In the genomic region with DNA sequence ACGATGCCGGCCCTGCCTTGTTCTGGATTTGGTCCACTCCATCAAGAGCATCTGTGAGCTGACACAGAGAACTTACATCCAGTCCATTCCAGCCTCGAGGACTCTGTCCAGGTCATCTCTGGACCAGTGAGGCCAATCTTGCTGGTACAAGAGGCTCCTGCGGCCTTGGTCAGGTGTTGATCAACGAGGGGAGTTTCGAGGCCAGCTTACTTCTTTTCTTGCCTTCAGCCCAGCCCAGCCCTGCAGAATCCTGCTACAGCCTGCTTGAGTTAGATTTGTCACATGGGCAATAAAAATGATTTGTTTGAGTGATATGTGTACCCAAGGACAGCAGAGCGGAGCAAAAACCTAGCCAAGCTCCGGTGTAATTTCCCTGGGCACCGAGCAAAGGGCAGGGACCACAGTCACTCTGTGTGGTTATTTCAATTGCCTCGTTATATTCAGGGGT, we compare ENCODE assay signal across 10 mouse cellular contexts. TPM values are rescaled to one million over a fixed set of nuclear protein-coding genes. Genes with fewer than 3 reads are reported as not detected.
DNase-seq lines count a peak whose midpoint lies in the region; ATAC-seq and TF ChIP-seq lines count a peak whose summit lies in the region.
"Had no signal": no experiment of that assay in that cellular context is flagged by ENCODE, and none has a peak within 500 bp of the region (broad histone marks: within the 10 kb centered on the region; RNA-seq: fewer than 3 reads in every experiment).

No protein-coding gene starts in this region.

- TF ChIP-seq CTCF in intestine, postnatal 0 days (IDR thresholded peaks at IDR 0.05; ENCODE audit: low read depth), result no peak

- H3K36me3 ChIP-seq in heart, embryonic 10.5 days, result no peaks in the 10 kb centered on the region
- no peaks in the 10 kb centered on the region; the same call in 1 of the 2 replicates for H3K36me3 ChIP-seq in intestine, postnatal 0 days (ENCODE audit: control insufficient read depth, insufficient read depth)
- H3K36me3 ChIP-seq in limb, embryonic 10.5 days, result peaks cover 4% of the 10 kb centered on the region; the same call in 1 of the 2 replicates
- H3K36me3 ChIP-seq in forebrain, embryonic 16.5 days (ENCODE audit: control insufficient read depth, insufficient read depth), result no peaks in the 10 kb centered on the region
- H3K36me3 ChIP-seq: embryonic facial prominence, embryonic 12.5 days had no signal

- H3K9ac ChIP-seq in intestine, postnatal 0 days (ENCODE audit: low read depth, low read length), result no peak overlapping the region
- no peak overlapping the region for H3K9ac ChIP-seq in forebrain, embryonic 16.5 days (replicated peaks; ENCODE audit: low read depth, low read length)
- H3K9ac ChIP-seq: embryonic facial prominence, embryonic 12.5 days had no signal

- no peaks in the 10 kb centered on the region for H3K27me3 ChIP-seq in heart, embryonic 10.5 days (ENCODE audit: insufficient read depth, poor library complexity, severe bottlenecking)
- H3K27me3 ChIP-seq in intestine, postnatal 0 days (replicated peaks; ENCODE audit: control insufficient read depth, insufficient read depth, low read length), result no peaks in the 10 kb centered on the region
- no peaks in the 10 kb centered on the region for H3K27me3 ChIP-seq in limb, embryonic 10.5 days (ENCODE audit: low read depth, poor library complexity, severe bottlenecking)
- H3K27me3 ChIP-seq in forebrain, embryonic 16.5 days (replicated peaks; ENCODE audit: control insufficient read depth, insufficient read depth, low read length), result no peaks in the 10 kb centered on the region
- H3K27me3 ChIP-seq: embryonic facial prominence, embryonic 12.5 days had no signal

- no peak overlapping the region for H3K27ac ChIP-seq in heart, embryonic 10.5 days
- peak overlapping the region; percentile 94 for H3K27ac ChIP-seq in intestine, postnatal 0 days (ENCODE audit: low read depth, low read length)
- H3K27ac ChIP-seq in limb, embryonic 10.5 days, result peak overlapping the region; percentile 79
- H3K27ac ChIP-seq in forebrain, embryonic 16.5 days (ENCODE audit: low read length), result no peak overlapping the region
- H3K27ac ChIP-seq: embryonic facial prominence, embryonic 12.5 days had no signal

- H3K9me3 ChIP-seq in heart, embryonic 10.5 days, result no peaks in the 10 kb centered on the region
- no peaks in the 10 kb centered on the region for H3K9me3 ChIP-seq in intestine, postnatal 0 days (ENCODE audit: control insufficient read depth)
- no peaks in the 10 kb centered on the region for H3K9me3 ChIP-seq in limb, embryonic 10.5 days (replicated peaks)
- H3K9me3 ChIP-seq in forebrain, embryonic 16.5 days (ENCODE audit: control insufficient read depth, low read length), result no peaks in the 10 kb centered on the region
- H3K9me3 ChIP-seq: embryonic facial prominence, embryonic 12.5 days had no signal

- 86% methylated on average over 10 of the region's 10 CpGs for WGBS in heart, embryonic 10.5 days
- 35% methylated on average over 10 of the region's 10 CpGs for WGBS in intestine, postnatal 0 days
- WGBS in limb, embryonic 10.5 days, result 66% methylated on average over 10 of the region's 10 CpGs
- WGBS in forebrain, embryonic 16.5 days, result 77% methylated on average over 10 of the region's 10 CpGs

- peak; percentile 88 for ATAC-seq in intestine, postnatal 0 days
- no peak for ATAC-seq in forebrain, embryonic 16.5 days

- H3K4me3 ChIP-seq in heart, embryonic 10.5 days, result no peak overlapping the region
- no peak overlapping the region for H3K4me3 ChIP-seq in intestine, postnatal 0 days (ENCODE audit: low read depth, low read length)
- H3K4me3 ChIP-seq in limb, embryonic 10.5 days, result no peak overlapping the region
- H3K4me3 ChIP-seq in forebrain, embryonic 16.5 days (replicated peaks; ENCODE audit: low read length), result no peak overlapping the region
- H3K4me3 ChIP-seq: embryonic facial prominence, embryonic 12.5 days had no signal

- peak; percentile 69 for DNase-seq in heart, embryonic 10.5 days (ENCODE audit: low spot score)
- no peak for DNase-seq in heart, adult 9 months (ENCODE audit: low spot score in 2 of 2)
- peak; percentile 34 to 55 for DNase-seq in adrenal gland, adult 18-20 months (ENCODE audit: low spot score in 2 of 2)
- peak; percentile 52 for DNase-seq in limb, embryonic 10.5 days (ENCODE audit: low spot score)
- no peak for DNase-seq in cerebellum, postnatal 4 days (ENCODE audit: low spot score in 2 of 2)
- no peak for DNase-seq in lung, postnatal 25 days (ENCODE audit: low spot score)
- DNase-seq: lung, postnatal 14 days had no signal

- peak overlapping the region; percentile 31; the same call in 1 of the 2 replicates for H3K4me2 ChIP-seq in intestine, postnatal 0 days (replicated peaks; ENCODE audit: low read depth)
- H3K4me2 ChIP-seq in forebrain, embryonic 16.5 days (ENCODE audit: low read length), result no peak overlapping the region
- H3K4me2 ChIP-seq: embryonic facial prominence, embryonic 12.5 days had no signal

- peaks cover 16% of the 10 kb centered on the region for H3K4me1 ChIP-seq in heart, embryonic 10.5 days
- 0 out of 2 replicates have a peak, but pooled peaks cover 3% of the 10 kb centered on the region for H3K4me1 ChIP-seq in intestine, postnatal 0 days (replicated peaks; ENCODE audit: control insufficient read depth, insufficient read depth, low read length)
- H3K4me1 ChIP-seq in limb, embryonic 10.5 days, result peaks cover 38% of the 10 kb centered on the region
- peaks cover 7% of the 10 kb centered on the region for H3K4me1 ChIP-seq in forebrain, embryonic 16.5 days (replicated peaks; ENCODE audit: control insufficient read depth, insufficient read depth, low read length)

RNA-seq across cellular contexts. Expression of a gene that starts 25.4 kb away (rescaled TPM):
- 169 and 203 TPM in 2 replicates for polyA plus RNA-seq in heart, embryonic 10.5 days (2016; fragmentation: Nextera tagmentation; extraction: Ambion mirVana)
- total RNA-seq in adrenal gland, adult 18-20 months (2021), result 10 to 100 TPM; 34.5 to 46.1 TPM
- 64.7 and 70.5 TPM in 2 replicates for polyA plus RNA-seq in intestine, postnatal 0 days (2015; fragmentation: Nextera tagmentation; extraction: Ambion mirVana)
- polyA plus RNA-seq in limb, embryonic 10.5 days (2016; fragmentation: Nextera tagmentation; extraction: Ambion mirVana), result 196 and 306 TPM in 2 replicates
- 505 and 535 TPM in 2 replicates for polyA plus RNA-seq in forebrain, embryonic 16.5 days (2015; fragmentation: Nextera tagmentation; extraction: Ambion mirVana)

Comparison
In these comparisons a context has a peak if more than half of its experiments do, and no peak if none do; other contexts are left out.
1. DNase-seq: peak in heart, embryonic 10.5 days (single experiment), adrenal gland, adult 18-20 months (2 of 2) and limb, embryonic 10.5 days (single experiment); none in heart, adult 9 months (0 of 2), cerebellum, postnatal 4 days (0 of 2) and lung, postnatal 25 days (single experiment).
2. H3K27ac ChIP-seq: peak in intestine, postnatal 0 days (single experiment) and limb, embryonic 10.5 days (single experiment); none in heart, embryonic 10.5 days (single experiment) and forebrain, embryonic 16.5 days (single experiment).